Mouse (Mus musculus) regulatory T cell (primary cell): Measurements from ENCODE around the gene Slc35b4.

Experiments used
- in situ Hi-C: fragments of 300-600 bp; cut with MboI, MseI; formaldehyde crosslinking; loops from one replicate; pipeline ENCODE4 v1.15.1; 2025; ENCODE audit warnings: high pct_unique_total_duplicates

Slc35b4 gene

GRCm38 (mm10) chr6:34138366-34138765, 38.5 kb downstream of the Slc35b4 start:
- in situ Hi-C loops = no loop called here

GRCm38 (mm10) chr6:34132391-34132790, 44.5 kb downstream of the Slc35b4 start:
- in situ Hi-C loops = no loop called here

DNA sequence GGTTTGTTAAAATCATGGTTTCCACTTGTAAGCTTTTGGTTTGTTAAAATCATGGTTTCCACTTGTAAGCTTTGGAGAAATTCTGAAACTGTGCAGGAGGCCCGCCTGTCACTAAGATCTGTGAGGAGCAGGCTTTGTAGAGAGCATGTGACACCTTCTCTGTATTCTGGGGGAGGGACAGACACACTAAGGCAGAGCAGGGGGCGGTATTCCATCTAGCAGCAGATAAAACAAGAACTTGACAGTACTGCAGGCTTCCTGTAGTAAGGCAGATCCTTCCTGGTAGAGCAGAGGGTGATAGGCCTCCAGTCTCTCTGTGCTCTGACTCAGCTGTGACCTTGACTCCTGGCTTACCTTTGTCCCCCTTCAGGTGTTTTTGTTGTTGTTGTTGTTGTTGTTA, 47.6 kb downstream of the Slc35b4 start:
- in situ Hi-C loops = no loop called here

GRCm38 (mm10) chr6:34124401-34124800, 52.5 kb downstream of the Slc35b4 start:
- in situ Hi-C loops = no loop called here

DNA sequence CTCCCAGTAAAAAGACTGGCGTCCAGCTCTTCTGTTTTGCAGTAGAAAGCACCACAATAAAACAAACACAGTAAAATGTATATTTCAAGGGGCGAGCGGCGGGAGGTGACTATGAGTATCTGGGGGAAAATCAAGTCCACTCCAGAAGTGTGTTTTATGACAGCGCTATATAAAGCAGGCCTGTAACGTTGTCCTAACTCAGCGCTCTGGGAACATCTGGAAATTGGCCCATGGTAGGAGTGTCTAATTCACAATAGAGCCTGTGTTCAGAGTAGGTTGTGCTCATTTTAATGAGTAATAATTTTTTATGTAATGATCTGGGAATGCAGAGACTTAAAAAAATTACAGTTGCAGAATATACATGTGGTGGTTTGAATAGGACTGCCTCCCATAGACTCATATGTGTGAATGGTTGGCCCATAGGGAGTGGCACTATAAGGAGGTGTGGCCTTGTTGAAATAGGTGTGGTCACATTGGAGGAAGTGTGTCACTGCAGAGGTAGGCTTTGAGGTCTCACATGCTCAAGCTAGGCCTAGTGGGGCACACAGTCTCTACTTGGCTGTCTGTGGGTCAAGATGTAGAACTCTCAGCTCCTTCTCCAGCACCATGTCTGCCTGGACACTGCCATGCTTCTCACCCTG, 60.0 kb downstream of the Slc35b4 start:
- in situ Hi-C loops = no loop called here

DNA sequence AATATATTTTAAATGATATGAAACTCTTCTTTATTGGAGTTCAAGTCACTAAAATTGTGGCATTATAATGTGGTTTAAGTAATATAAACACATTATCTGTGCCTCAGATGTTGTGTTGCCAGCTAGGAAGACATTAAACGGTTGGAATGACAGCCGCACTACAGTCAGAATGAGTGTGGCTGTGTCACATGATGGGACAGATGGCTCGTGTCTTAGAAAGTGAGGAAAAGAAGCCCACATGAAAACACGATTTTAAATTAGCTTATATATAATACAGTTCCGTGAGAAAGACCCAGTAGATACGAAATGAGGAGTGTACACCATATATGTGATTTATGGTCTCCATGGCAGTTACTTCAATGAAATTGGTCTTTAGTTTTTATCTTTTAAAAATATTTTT, 65.5 kb downstream of the Slc35b4 start:
- in situ Hi-C loops = no loop called here

GRCm38 (mm10) chr6:34110571-34110970, 66.3 kb downstream of the Slc35b4 start:
- in situ Hi-C loops = no loop called here
